Mouse (Mus musculus): ENCODE measurements around the gene Cyren. TPM values are rescaled to one million over a fixed set of nuclear protein-coding genes. Genes with fewer than 3 reads are reported as not detected.

Gene Cyren
- total RNA-seq, 2 experiments from 2014 or later: 2.8 to 3.7 TPM

- peak; percentile 66 for DNase-seq
- peak within 1 kb of the TSS; percentile 86 for H3K4me3 ChIP-seq
- TF ChIP-seq CTCF (IDR thresholded peaks at IDR 0.05): no peak
- H3K27ac ChIP-seq: peak within 1 kb of the TSS; percentile 96
- intact Hi-C loops (cut with DNase I): loop anchor here (2.0 to 10.0 kb wide), 4 partner anchors 14 to 378 kb away; partner anchors contain the start of gene Agbl3
Observed at GRCm38 (mm10) chr6:34862791-34863403, 15.0 kb downstream of the Cyren start, which contains the start of gene Tmem140. Tmem140 (plus strand) TSS chr6:34863146.

- Histone ChIP-seq H3K27ac (peak overlapping the region; percentile 96), H3K4me3 (peak overlapping the region; percentile 86)
- DNase-seq: peak; percentile 48
- intact Hi-C loops (cut with DNase I): loop anchor here (2.0 to 10.0 kb wide), 4 partner anchors 14 to 378 kb away; partner anchors contain the start of gene Agbl3
- TF ChIP-seq CTCF (IDR thresholded peaks at IDR 0.05): no peak
Observed at GRCm38 (mm10) chr6:34862381-34862780, 15.5 kb downstream of the Cyren start.

- intact Hi-C loops (cut with DNase I): loop anchor here (2.0 to 10.0 kb wide), 4 partner anchors 15 to 377 kb away; partner anchors contain the start of gene Agbl3
- no peak for DNase-seq
- H3K4me3 ChIP-seq: no peak overlapping the region; the same call in 1 of the 2 replicates
- H3K27ac ChIP-seq: peak overlapping the region; percentile 96
- no peak for TF ChIP-seq CTCF (IDR thresholded peaks at IDR 0.05)
Observed at GRCm38 (mm10) chr6:34861546-34862053, 16.3 kb downstream of the Cyren start.

GRCm38 (mm10) chr6:34832352-34832751 is 45.5 kb downstream of the Cyren start:
- H3K4me3 ChIP-seq: no peak overlapping the region
- H3K27ac ChIP-seq: no peak overlapping the region
- intact Hi-C loops (cut with DNase I): no loop called here
- no peak for DNase-seq
- no peak for TF ChIP-seq CTCF (IDR thresholded peaks at IDR 0.05)

- no peak overlapping the region for H3K4me3 ChIP-seq
- no peak overlapping the region for H3K27ac ChIP-seq
- TF ChIP-seq CTCF (IDR thresholded peaks at IDR 0.05): no peak
- intact Hi-C loops (cut with DNase I): no loop called here
- DNase-seq: no peak
Observed at GRCm38 (mm10) chr6:34824406-34824805, 53.5 kb downstream of the Cyren start.

Other genes starting within 250 kb of the Cyren start
- 1 to 10 TPM; 1.5 to 2.2 TPM for gene Agbl3, start 97.6 kb downstream of the Cyren start, total RNA-seq (2021)
- 10 to 100 TPM; 26.4 to 32.9 TPM for gene Tmem140, start 14.9 kb downstream of the Cyren start, total RNA-seq (2021)
- gene Wdr91, start 32.8 kb upstream of the Cyren start, total RNA-seq (2021): 1 to 10 TPM; 5.2 to 8.0 TPM
- gene Stra8, start 42.1 kb upstream of the Cyren start, total RNA-seq (2021): not detected
- not detected for gene Slc23a4, start 110.3 kb upstream of the Cyren start, total RNA-seq (2021)